Mouse (Mus musculus) lung, postnatal 0 days (tissue): ENCODE measurements at regions not wholly inside any gene's neighbourhood (a gene's known extent, or its start where the extent isn't known, plus 50 kb on each side); places are given as distances from the start of the nearest gene placed in this dataset.

Experiments used
- CTCF ChIP-seq: IDR thresholded peaks from 2 replicates; pipeline ENCODE4 v1.5.1; 2016; ENCODE audit warnings: antibody characterized with exemption, mild to moderate bottlenecking
- EP300 ChIP-seq: IDR thresholded peaks from 2 replicates; pipeline ENCODE4 v1.6.1; 2016; ENCODE audit warnings: antibody characterized with exemption, mild to moderate bottlenecking, control low read depth

GRCm38 (mm10) chr3:140044898-140045297 is 839.4 kb downstream of the Stpg2 start:
- TF ChIP-seq CTCF, result no peak
- TF ChIP-seq EP300, result no peak
